Mouse (Mus musculus) kidney, postnatal 0 days (tissue): Measurements from ENCODE around the gene 5430419D17Rik. TPM values are rescaled to one million over a fixed set of nuclear protein-coding genes. Genes with fewer than 3 reads are reported as not detected.
A peak's percentile ranks its signal among the peaks of the same experiment; 100 is the strongest.

Experiments used
- ATAC-seq: fragments of 200-750 bp; cut with Nextera tagmentation; replicated peaks from 2 replicates; pipeline ENCODE4 v1.8.0; 2017; ENCODE audit warnings: low read depth, moderate number of reproducible peaks, moderate TSS enrichment, moderate library complexity; ENCODE audit not compliant: low FRiP score
- DNase-seq: peaks from one replicate; pipeline ENCODE4 v3.0.0-alpha.2; 2016; ENCODE audit warnings: low spot score
- H3K27ac ChIP-seq: fragments of 300-500 bp; sonication (generic); 2 replicates; pipeline ENCODE4 v1.5.1; 2014; ENCODE audit warnings: mild to moderate bottlenecking
- H3K27me3 ChIP-seq: fragments of 300-500 bp; sonication (generic); 2 replicates; pipeline ENCODE4 v1.6.1; 2014; ENCODE audit warnings: low read length, mixed read lengths; ENCODE audit not compliant: insufficient read depth
- H3K36me3 ChIP-seq: fragments of 300-500 bp; sonication (generic); 2 replicates; pipeline ENCODE4 v1.6.1; 2014; ENCODE audit warnings: low read length, mixed read lengths; ENCODE audit not compliant: insufficient read depth
- H3K4me1 ChIP-seq: fragments of 300-500 bp; sonication (generic); replicated peaks from 2 replicates; pipeline ENCODE4 v1.6.1; 2014; ENCODE audit warnings: antibody characterized with exemption, low read length, mixed read lengths; ENCODE audit not compliant: insufficient read depth
- H3K4me2 ChIP-seq: fragments of 300-500 bp; sonication (generic); 2 replicates; pipeline ENCODE4 v1.6.1; 2014; ENCODE audit warnings: mild to moderate bottlenecking, low read length, moderate library complexity, mixed read lengths
- H3K4me3 ChIP-seq: fragments of 300-500 bp; sonication (generic); replicated peaks from 2 replicates; pipeline ENCODE4 v1.5.1; 2014; ENCODE audit warnings: low read depth, low read length
- H3K9ac ChIP-seq: fragments of 300-500 bp; sonication (generic); 2 replicates; pipeline ENCODE4 v1.6.1; 2014; ENCODE audit warnings: low read depth, low read length
- H3K9me3 ChIP-seq: fragments of 300-500 bp; sonication (generic); replicated peaks from 2 replicates; pipeline ENCODE4 v1.6.1; 2016; ENCODE audit warnings: low read length, inconsistent platforms, mixed read lengths
- CTCF ChIP-seq: IDR thresholded peaks from 2 replicates; pipeline ENCODE4 v1.5.1; 2016; ENCODE audit warnings: antibody characterized with exemption, low read depth, mild to moderate bottlenecking, moderate library complexity
- WGBS: fragments of 180-500 bp; shearing (Covaris S2); extraction: QIAGEN DNeasy Blood & Tissue Kit; methylation state at CpG from one replicate; pipeline ENCODE4 v1.1.7; 2014; 5-methylcytosine and 5-hydroxymethylcytosine counted together
- polyA plus RNA-seq: library from polyadenylated mRNA; unstranded; fragments of >200 nt; fragmentation: Nextera tagmentation; extraction: Ambion mirVana; gene quantifications from 2 replicates; pipeline ENCODE4 v1.2.1, GENCODE M21; 2015

5430419D17Rik gene
- polyA plus RNA-seq, 1 experiment from 2014 or later, result not detected

GRCm38 (mm10) chr7:131327054-131327453 is 152.9 kb downstream of the 5430419D17Rik start:
- H3K9me3 ChIP-seq, result no peaks in the 10 kb centered on the region
- no peak overlapping the region for H3K9ac ChIP-seq
- no peak overlapping the region for H3K4me2 ChIP-seq
- ATAC-seq, result no peak
- DNase-seq, result no peak
- H3K36me3 ChIP-seq, result no peaks in the 10 kb centered on the region
- H3K27me3 ChIP-seq, result no peaks in the 10 kb centered on the region
- H3K27ac ChIP-seq, result no peak overlapping the region
- H3K4me1 ChIP-seq, result no peaks in the 10 kb centered on the region
- WGBS, result 70% methylated on average over 5 of the region's 5 CpGs
- no peak overlapping the region for H3K4me3 ChIP-seq
- TF ChIP-seq CTCF, result peak; percentile 32; the same call in 1 of the 2 replicates

- Histone ChIP-seq H3K4me3 (no peak within 1 kb of the TSS), H3K9ac (no peak within 1 kb of the TSS), H3K27ac (no peak within 1 kb of the TSS), H3K27me3 (no peaks in the 10 kb centered on the region), H3K4me1 (no peaks in the 10 kb centered on the region), H3K36me3 (no peaks in the 10 kb centered on the region), H3K9me3 (no peaks in the 10 kb centered on the region), H3K4me2 (no peak within 1 kb of the TSS)
- ATAC-seq (no peak), DNase-seq (no peak)
- WGBS, result 87% methylated on average over 5 of the region's 5 CpGs
- TF ChIP-seq CTCF, result no peak
Observed at GRCm38 (mm10) chr7:131329416-131329815, 155.2 kb downstream of the 5430419D17Rik start, which contains the start of gene Fam24b. Fam24b (minus strand) TSS chr7:131329516.

GRCm38 (mm10) chr7:131331688-131332087 is 157.5 kb downstream of the 5430419D17Rik start:
- H3K36me3 ChIP-seq, result no peaks in the 10 kb centered on the region
- no peak overlapping the region for H3K4me3 ChIP-seq
- no peak for TF ChIP-seq CTCF
- ATAC-seq, result no peak
- no peak for DNase-seq
- 64% methylated on average over 2 of the region's 2 CpGs for WGBS
- H3K4me2 ChIP-seq, result no peak overlapping the region
- no peak overlapping the region for H3K27ac ChIP-seq
- no peak overlapping the region for H3K9ac ChIP-seq
- H3K27me3 ChIP-seq, result no peaks in the 10 kb centered on the region
- no peaks in the 10 kb centered on the region for H3K4me1 ChIP-seq
- H3K9me3 ChIP-seq, result no peaks in the 10 kb centered on the region

GRCm38 (mm10) chr7:131333564-131333963 is 159.4 kb downstream of the 5430419D17Rik start, which contains the start of gene Fam24a:
Fam24a (plus strand) TSS chr7:131333864.
- Histone ChIP-seq H3K36me3 (no peaks in the 10 kb centered on the region), H3K9me3 (no peaks in the 10 kb centered on the region), H3K27me3 (no peaks in the 10 kb centered on the region), H3K27ac (no peak within 1 kb of the TSS), H3K4me3 (no peak within 1 kb of the TSS), H3K9ac (no peak within 1 kb of the TSS), H3K4me2 (no peak within 1 kb of the TSS), H3K4me1 (no peaks in the 10 kb centered on the region)
- ATAC-seq (no peak), DNase-seq (no peak)
- TF ChIP-seq CTCF, result no peak
- 24% methylated on average over 1 of the region's 1 CpGs for WGBS

DNA sequence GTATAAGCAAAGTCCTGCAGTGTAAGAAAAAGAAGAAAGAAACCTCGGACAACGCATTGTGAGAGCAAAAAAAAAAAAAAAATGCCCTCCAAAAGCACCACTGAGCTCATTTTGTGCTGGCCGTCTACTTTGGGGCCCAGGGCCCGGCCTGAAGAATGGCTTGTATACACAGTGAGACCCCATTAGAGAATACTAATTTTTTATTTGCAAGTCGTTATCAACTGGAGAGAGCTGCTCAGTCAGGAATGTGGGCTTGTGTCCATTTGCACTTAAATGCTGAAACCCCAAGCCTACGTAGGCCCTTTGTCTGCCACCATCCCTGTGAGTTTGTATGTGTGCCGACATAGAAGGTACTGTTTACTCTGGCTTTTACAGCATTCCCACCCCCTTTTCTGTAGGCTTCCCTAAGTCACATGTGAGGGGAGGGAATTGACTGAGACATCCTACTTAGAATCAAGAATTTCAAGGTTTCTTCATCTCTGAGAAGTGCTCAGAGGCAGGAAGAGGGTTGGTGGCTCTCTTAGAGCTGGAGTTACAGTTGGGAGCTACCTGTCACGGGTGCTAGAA is 163.4 kb downstream of the 5430419D17Rik start:
- no peak overlapping the region for H3K27ac ChIP-seq
- ATAC-seq (no peak), DNase-seq (no peak)
- 68% methylated on average over 8 of the region's 8 CpGs for whole genome bisulfite sequencing
- H3K9me3 ChIP-seq, result no peaks in the 10 kb centered on the region
- H3K36me3 ChIP-seq, result peaks cover 8% of the 10 kb centered on the region; the same call in 1 of the 2 replicates
- no peak overlapping the region for H3K9ac ChIP-seq
- no peak overlapping the region for H3K4me3 ChIP-seq
- H3K4me1 ChIP-seq, result no peaks in the 10 kb centered on the region
- no peak for TF ChIP-seq CTCF
- H3K4me2 ChIP-seq, result no peak overlapping the region
- no peaks in the 10 kb centered on the region for H3K27me3 ChIP-seq

GRCm38 (mm10) chr7:131345856-131346541 is 171.8 kb downstream of the 5430419D17Rik start:
- ATAC-seq (no peak), DNase-seq (no peak)
- Histone ChIP-seq H3K27me3 (no peaks in the 10 kb centered on the region), H3K9ac (no peak overlapping the region), H3K27ac (no peak overlapping the region), H3K4me1 (no peaks in the 10 kb centered on the region), H3K4me2 (no peak overlapping the region), H3K9me3 (no peaks in the 10 kb centered on the region), H3K36me3 (peaks cover 18% of the 10 kb centered on the region; the same call in 1 of the 2 replicates), H3K4me3 (no peak overlapping the region)
- no peak for TF ChIP-seq CTCF
- 85% methylated on average over 7 of the region's 7 CpGs for WGBS

Other genes starting within 250 kb of the 5430419D17Rik start
- gene Htra1, start 238.3 kb upstream of the 5430419D17Rik start, polyA plus RNA-seq, result 14.5 and 14.8 TPM in 2 replicates
- gene Dmbt1, start 142.3 kb upstream of the 5430419D17Rik start, polyA plus RNA-seq, result not detected in 2 replicates
- gene 4933402N03Rik, start 28.1 kb upstream of the 5430419D17Rik start, polyA plus RNA-seq, result not detected in 2 replicates
- gene Cuzd1, start 147.9 kb downstream of the 5430419D17Rik start, polyA plus RNA-seq, result not detected in 2 replicates
- not detected in 2 replicates for gene Fam24b, start 155.1 kb downstream of the 5430419D17Rik start, polyA plus RNA-seq
- not detected in 2 replicates for gene Fam24a, start 159.5 kb downstream of the 5430419D17Rik start, polyA plus RNA-seq
- 15.0 and 16.9 TPM in 2 replicates for gene 2310057M21Rik, start 188.4 kb downstream of the 5430419D17Rik start, polyA plus RNA-seq
- gene Pstk, start 196.7 kb downstream of the 5430419D17Rik start, polyA plus RNA-seq, result 64.2 and 64.6 TPM in 2 replicates
- gene Ikzf5, start 236.1 kb downstream of the 5430419D17Rik start, polyA plus RNA-seq, result 11.9 and 13.8 TPM in 2 replicates
- gene Acadsb, start 236.2 kb downstream of the 5430419D17Rik start, polyA plus RNA-seq, result 101 and 112 TPM in 2 replicates